Mouse (Mus musculus) G1E-ER4 (cell line): ENCODE measurements around the gene Myt1. TPM values are rescaled to one million over a fixed set of nuclear protein-coding genes. Genes with fewer than 3 reads are reported as not detected.

ENCODE experiments used
- GATA1 ChIP-seq: IDR thresholded peaks from one replicate; pipeline ENCODE4 v1.8.0; 2012; ENCODE audit warnings: low read length, inconsistent platforms
- polyA plus RNA-seq: library from polyadenylated mRNA; stranded (reverse); fragments of >175 nt; gene quantifications from 2 replicates; pipeline ENCODE4 v1.2.3, GENCODE M21; 2012

Gene Myt1
- polyA plus RNA-seq, 1 experiment: not detected

DNA sequence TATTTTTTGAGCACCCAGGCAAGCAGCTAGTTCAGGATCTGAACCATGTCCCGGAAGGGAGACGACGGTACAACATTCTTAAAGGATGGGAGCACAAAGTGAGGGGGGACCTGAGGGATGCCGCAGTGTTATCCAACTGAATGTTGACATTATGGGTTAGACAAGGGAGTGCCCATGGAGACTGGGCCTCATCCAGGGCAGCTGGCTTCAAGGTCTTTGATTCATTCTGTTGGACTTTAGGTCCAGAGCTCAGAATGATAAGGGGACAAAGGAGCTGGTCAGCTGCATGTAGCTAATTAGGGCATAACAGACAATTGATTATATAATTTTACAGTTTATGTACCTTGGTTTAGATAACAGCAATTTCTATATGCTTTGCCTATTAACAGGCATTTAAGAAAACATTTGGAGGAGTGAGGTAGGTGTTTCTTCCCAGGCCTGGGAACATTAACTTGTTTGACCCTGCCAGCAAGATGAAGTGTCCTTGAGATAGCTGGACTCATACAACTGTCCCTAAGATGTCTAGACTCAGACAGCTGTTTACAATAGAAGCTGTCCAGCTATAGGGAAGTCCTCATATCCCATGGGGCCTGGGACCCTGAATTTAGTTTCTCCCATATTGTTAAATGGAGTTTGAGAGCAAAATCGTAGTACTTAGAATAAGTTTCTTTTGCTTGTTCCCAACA, 82.7 kb downstream of the Myt1 start:
- TF ChIP-seq GATA1: no peak

DNA sequence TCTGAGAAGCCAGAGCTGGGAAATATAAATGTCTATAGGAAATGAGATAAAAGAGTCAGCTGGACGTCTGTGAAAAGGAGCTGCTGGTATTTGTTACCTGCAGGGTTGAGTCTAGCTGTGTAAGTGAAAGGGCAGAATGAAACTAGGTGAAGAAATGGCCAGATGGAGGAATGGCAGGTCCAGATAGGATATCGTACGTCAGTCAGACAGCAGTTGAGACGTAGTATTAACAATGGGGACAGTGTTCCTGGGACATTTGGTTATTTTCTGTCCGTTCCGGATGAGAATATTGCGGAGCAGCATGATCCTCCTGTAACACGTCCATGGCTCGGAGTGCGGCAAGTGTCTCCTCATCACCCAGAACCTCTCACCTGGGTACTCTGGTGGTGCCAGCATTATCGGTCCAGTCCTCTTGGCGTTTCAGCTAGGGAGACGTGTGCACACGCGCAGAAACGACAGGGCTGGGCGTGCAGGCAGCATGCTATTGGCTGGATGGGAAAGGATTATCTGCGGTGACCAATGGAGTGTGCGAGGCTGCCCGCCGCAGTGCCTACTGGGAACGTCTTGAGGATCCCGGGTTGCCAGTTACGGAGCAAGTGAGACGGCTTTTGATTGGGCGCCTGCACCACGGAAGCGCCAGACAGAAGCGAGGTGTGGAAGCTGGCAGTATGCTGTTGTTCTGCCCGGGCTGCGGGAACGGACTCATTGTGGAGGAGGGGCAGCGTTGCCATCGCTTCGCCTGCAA, 100.8 kb downstream of the Myt1 start, which contains the start of gene Polr3k:
Gene Polr3k, plus strand, starts transcription at position 547 of the 745 bp plus-strand sequence.
- TF ChIP-seq GATA1: no peak

DNA sequence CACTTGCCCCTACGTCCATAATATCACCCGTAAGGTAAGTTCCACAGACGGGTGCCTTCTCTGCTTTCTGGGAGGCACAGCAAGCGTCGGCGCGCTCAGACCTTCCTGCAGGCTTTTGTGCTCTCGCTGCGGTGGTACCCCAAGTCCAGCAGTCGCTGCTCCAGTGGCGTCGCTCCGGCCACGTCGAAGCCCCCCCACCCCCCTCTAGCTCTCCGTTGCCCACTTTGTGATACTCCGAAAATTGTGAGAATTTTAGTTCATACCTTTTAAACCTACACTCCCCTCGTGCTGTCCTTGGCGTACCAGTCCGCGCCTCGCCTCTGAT, 101.4 kb downstream of the Myt1 start:
- no peak for TF ChIP-seq GATA1

GRCm38 (mm10) chr2:181866931-181867330, 103.8 kb downstream of the Myt1 start:
- no peak for TF ChIP-seq GATA1

DNA sequence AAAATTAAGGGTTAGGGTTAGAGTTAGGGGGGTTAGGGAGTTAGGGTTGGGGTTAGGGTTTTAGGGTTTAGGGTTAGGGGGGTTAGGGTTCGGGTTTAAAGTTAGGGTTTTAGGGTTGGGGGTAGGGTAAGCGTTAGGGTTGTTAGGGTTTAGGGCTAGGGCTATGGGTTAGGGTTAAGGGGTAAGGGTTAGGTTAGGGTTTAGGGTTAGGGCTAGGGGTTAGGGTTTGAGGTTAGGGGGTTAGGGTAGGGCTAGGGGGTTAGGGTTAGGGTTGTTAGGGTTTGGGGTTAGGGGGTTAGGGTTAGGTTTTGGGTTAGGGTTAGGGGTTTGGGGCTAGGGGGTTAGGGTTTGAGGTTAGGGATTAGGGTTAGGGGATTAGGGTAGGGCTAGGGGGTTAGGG, 107.9 kb downstream of the Myt1 start:
- no peak for TF ChIP-seq GATA1

Other genes starting within 250 kb of the Myt1 start
- 27.9 and 31.8 TPM in 2 replicates for gene Dnajc5, start 242.8 kb upstream of the Myt1 start, polyA plus RNA-seq
- gene Uckl1, start 178.4 kb upstream of the Myt1 start, polyA plus RNA-seq: 71.6 and 72.0 TPM in 2 replicates
- gene Prpf6, start 171.5 kb upstream of the Myt1 start, polyA plus RNA-seq: 25.6 and 26.6 TPM in 2 replicates
- gene Zfp512b, start 170.5 kb upstream of the Myt1 start, polyA plus RNA-seq: 82.6 and 93.4 TPM in 2 replicates
- gene Samd10, start 164.1 kb upstream of the Myt1 start, polyA plus RNA-seq: 2.2 and 2.4 TPM in 2 replicates
- gene Gm29797, start 106.3 kb upstream of the Myt1 start, polyA plus RNA-seq: not detected in 2 replicates
- 0.05 TPM in 1 of 2 replicates, not detected in the other for gene Sox18, start 91.7 kb upstream of the Myt1 start, polyA plus RNA-seq
- gene Tcea2, start 83.0 kb upstream of the Myt1 start, polyA plus RNA-seq: not detected in 2 replicates
- 20.0 and 25.5 TPM in 2 replicates for gene Rgs19, start 69.4 kb upstream of the Myt1 start, polyA plus RNA-seq
- not detected in 2 replicates for gene Lkaaear1, start 64.9 kb upstream of the Myt1 start, polyA plus RNA-seq
- gene Oprl1, start 48.3 kb upstream of the Myt1 start, polyA plus RNA-seq: not detected in 2 replicates
- gene Pcmtd2, start 74.5 kb downstream of the Myt1 start, polyA plus RNA-seq: 13.2 and 19.6 TPM in 2 replicates
- 1.5 and 6.3 TPM in 2 replicates for gene Polr3k, start 101.0 kb downstream of the Myt1 start, polyA plus RNA-seq
- not detected in 2 replicates for gene Gm14496, start 227.8 kb downstream of the Myt1 start, polyA plus RNA-seq